Comparison of ENCODE assay signal across 49 mouse cellular contexts in the genomic region with DNA sequence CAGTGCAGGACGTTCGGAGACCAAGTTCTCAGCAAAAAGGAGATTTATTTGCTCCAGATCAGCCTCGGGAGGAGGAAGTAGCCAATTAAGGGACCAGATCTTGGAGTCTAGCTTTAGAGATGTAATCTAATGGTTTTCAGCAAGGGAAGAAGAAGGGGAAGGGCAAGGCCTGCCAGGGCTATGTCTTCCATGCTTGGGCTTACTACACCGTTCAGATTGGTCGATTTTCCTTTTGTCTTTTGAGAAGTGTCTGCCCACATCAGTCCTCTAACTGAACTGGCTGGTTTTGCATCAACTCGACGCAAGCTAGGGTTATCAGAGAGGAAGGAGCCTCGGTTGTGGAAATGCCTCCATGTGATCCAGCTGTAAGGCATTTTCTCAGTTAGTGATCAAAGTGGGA. TPM values are rescaled to one million over a fixed set of nuclear protein-coding genes. Genes with fewer than 3 reads are reported as not detected.
"Had no signal": no experiment of that assay in that cellular context is flagged by ENCODE, and none has a peak within 500 bp of the region (broad histone marks: within the 10 kb centered on the region; RNA-seq: fewer than 3 reads in every experiment).

No protein-coding gene starts in this region.

- H3K4me1 ChIP-seq: heart, embryonic 12.5 days; heart, embryonic 13.5 days; heart, embryonic 15.5 days; hindbrain, embryonic 13.5 days; intestine, embryonic 15.5 days; kidney, embryonic 15.5 days had no signal

- ATAC-seq: hindbrain, embryonic 16.5 days; hindbrain, postnatal 0 days; inflammation-experienced regulatory T-cells, adult 6 months; intestine, embryonic 15.5 days; intestine, embryonic 16.5 days; intestine, postnatal 0 days had no signal

- H3K4me2 ChIP-seq: heart, embryonic 11.5 days; heart, embryonic 12.5 days; heart, embryonic 13.5 days; heart, embryonic 15.5 days; hindbrain, embryonic 12.5 days; hindbrain, embryonic 13.5 days; hindbrain, embryonic 14.5 days; hindbrain, embryonic 15.5 days; intestine, embryonic 15.5 days; kidney, embryonic 15.5 days had no signal

- H3K27me3 ChIP-seq: heart, embryonic 15.5 days; hindbrain, embryonic 12.5 days; hindbrain, embryonic 13.5 days; hindbrain, embryonic 15.5 days; intestine, embryonic 15.5 days; kidney, embryonic 15.5 days had no signal

- H3K9me3 ChIP-seq: heart, embryonic 15.5 days; hindbrain, embryonic 10.5 days; hindbrain, embryonic 13.5 days; hindbrain, embryonic 15.5 days; kidney, embryonic 15.5 days had no signal

- H3K36me3 ChIP-seq: heart, embryonic 12.5 days; heart, embryonic 13.5 days; heart, embryonic 15.5 days; hindbrain, embryonic 10.5 days; hindbrain, embryonic 12.5 days; hindbrain, embryonic 13.5 days; hindbrain, embryonic 15.5 days; intestine, embryonic 15.5 days; kidney, embryonic 15.5 days had no signal

- H3K4me3 ChIP-seq: heart, embryonic 12.5 days; heart, embryonic 13.5 days; heart, embryonic 15.5 days; hindbrain, embryonic 10.5 days; hindbrain, embryonic 12.5 days; hindbrain, embryonic 13.5 days; hindbrain, embryonic 15.5 days; intestine, embryonic 15.5 days; kidney, embryonic 15.5 days; layer of hippocampus, adult 2 months; left cerebral cortex, adult 2 months had no signal

- H3K9ac ChIP-seq: heart, embryonic 12.5 days; heart, embryonic 13.5 days; heart, embryonic 15.5 days; hindbrain, embryonic 12.5 days; hindbrain, embryonic 13.5 days; hindbrain, embryonic 14.5 days; hindbrain, embryonic 15.5 days; intestine, embryonic 15.5 days; kidney, embryonic 15.5 days had no signal

- H3K27ac ChIP-seq: heart, embryonic 13.5 days; heart, embryonic 15.5 days; hindbrain, embryonic 10.5 days; hindbrain, embryonic 12.5 days; hindbrain, embryonic 13.5 days; hindbrain, embryonic 14.5 days; hindbrain, embryonic 15.5 days; hindbrain, postnatal 0 days; intestine, embryonic 15.5 days; kidney, embryonic 15.5 days; kidney, postnatal 0 days; layer of hippocampus, adult 2 months; left cerebral cortex, adult 2 months had no signal

- DNase-seq: heart, postnatal 10 days; heart, postnatal 14 days; heart, postnatal 36 days; kidney, adult 11 months; kidney, adult 18-20 months; kidney, adult 2 months; kidney, adult 8-10 months; kidney, adult 9 months; kidney, postnatal 10 days; kidney, postnatal 14 days; kidney, postnatal 25 days; kidney, postnatal 36 days; kidney, postnatal 4 days; layer of hippocampus, adult 9-11 months; layer of hippocampus, postnatal 36 days had no signal

RNA-seq across cellular contexts. Expression of gene 1700012B07Rik, which starts 37.7 kb away (rescaled TPM):
- total RNA-seq: heart, postnatal 10 days; heart, postnatal 14 days; heart, postnatal 36 days; hematopoietic stem cell, adult 5-6 weeks; hindbrain, postnatal 0 days; layer of hippocampus, adult 18-20 months; layer of hippocampus, adult 2 months; layer of hippocampus, adult 8-10 months; layer of hippocampus, postnatal 10 days; layer of hippocampus, postnatal 14 days; layer of hippocampus, postnatal 25 days; layer of hippocampus, postnatal 36 days; left cerebral cortex, adult 18-20 months; left cerebral cortex, adult 2 months; left cerebral cortex, adult 8-10 months had no signal
- polyA plus RNA-seq: heart, embryonic 11.5 days; heart, embryonic 12.5 days; heart, embryonic 13.5 days; heart, embryonic 14.5 days; heart, embryonic 15.5 days; heart, embryonic 16.5 days; heart, postnatal 0 days; hindbrain, embryonic 10.5 days; hindbrain, embryonic 11.5 days; hindbrain, embryonic 12.5 days; hindbrain, embryonic 13.5 days; hindbrain, embryonic 14.5 days; hindbrain, embryonic 15.5 days; hindbrain, embryonic 16.5 days; hindbrain, postnatal 0 days; intestine, embryonic 14.5 days; intestine, embryonic 15.5 days; intestine, embryonic 16.5 days; intestine, postnatal 0 days; kidney, adult 2 months; kidney, embryonic 14.5 days; kidney, embryonic 15.5 days; kidney, embryonic 16.5 days; kidney, postnatal 0 days had no signal
